8 mouse cellular contexts compared by ENCODE assay signal in genomic region chr9:20812537-20813271, GRCm38 (mm10). TPM values are rescaled to one million over a fixed set of nuclear protein-coding genes. Genes with fewer than 3 reads are reported as not detected.
DNase-seq lines count a peak whose midpoint lies in the region; ATAC-seq and TF ChIP-seq lines count a peak whose summit lies in the region.

No protein-coding gene starts in this region.

- no peak overlapping the region for H3K9ac ChIP-seq in midbrain, embryonic 11.5 days (ENCODE audit: low read length)
- H3K9ac ChIP-seq in midbrain, embryonic 15.5 days: no peak overlapping the region
- H3K9ac ChIP-seq in hindbrain, postnatal 0 days (replicated peaks; ENCODE audit: low read length): no peak overlapping the region
- no peak overlapping the region for H3K9ac ChIP-seq in midbrain, postnatal 0 days (replicated peaks; ENCODE audit: low read length, poor library complexity, severe bottlenecking)

- peak; percentile 92 for DNase-seq in midbrain, embryonic 11.5 days (ENCODE audit: low spot score, missing footprints)
- DNase-seq in adipocyte (ENCODE audit: low spot score): peak; percentile 74
- peak; percentile 63 for DNase-seq in forelimb bud, embryonic 11.5 days (ENCODE audit: low read depth, low spot score)
- DNase-seq in hindbrain, postnatal 0 days (ENCODE audit: low spot score): peak; percentile 37
- DNase-seq in midbrain, postnatal 0 days (ENCODE audit: low spot score): peak; percentile 15
- DNase-seq in left cerebral cortex, adult 18-20 months (ENCODE audit: low spot score in 2 of 2): no peak

- no peak overlapping the region for H3K4me2 ChIP-seq in midbrain, embryonic 11.5 days
- H3K4me2 ChIP-seq in midbrain, embryonic 15.5 days: no peak overlapping the region
- 0 out of 2 replicates have a peak overlapping the region, but pooled peaks have one; percentile 5 for H3K4me2 ChIP-seq in hindbrain, postnatal 0 days (ENCODE audit: low read depth, low read length)
- no peak overlapping the region for H3K4me2 ChIP-seq in midbrain, postnatal 0 days (ENCODE audit: low read depth, low read length, poor library complexity, severe bottlenecking)

- no peaks in the 10 kb centered on the region for H3K36me3 ChIP-seq in midbrain, embryonic 11.5 days (ENCODE audit: control insufficient read depth, insufficient read depth, low read length)
- H3K36me3 ChIP-seq in midbrain, embryonic 15.5 days (replicated peaks): no peaks in the 10 kb centered on the region
- H3K36me3 ChIP-seq in hindbrain, postnatal 0 days (ENCODE audit: insufficient read depth, low read length): no peaks in the 10 kb centered on the region
- no peaks in the 10 kb centered on the region for H3K36me3 ChIP-seq in midbrain, postnatal 0 days (ENCODE audit: insufficient read depth, low read length)

- TF ChIP-seq CTCF in hindbrain, postnatal 0 days (IDR thresholded peaks at IDR 0.05; ENCODE audit: low read depth): peak; percentile 42
- peak; percentile 40 for TF ChIP-seq CTCF in midbrain, postnatal 0 days (IDR thresholded peaks at IDR 0.05)

- 18% methylated on average over 19 of the region's 19 CpGs for WGBS in midbrain, embryonic 11.5 days
- WGBS in midbrain, embryonic 15.5 days: 21% methylated on average over 19 of the region's 19 CpGs
- 17% methylated on average over 17 of the region's 19 CpGs for WGBS in hindbrain, postnatal 0 days
- WGBS in midbrain, postnatal 0 days: 15% methylated on average over 19 of the region's 19 CpGs

- ATAC-seq in midbrain, embryonic 11.5 days (ENCODE audit: low FRiP score): peak; percentile 12; the same call in 1 of the 2 replicates
- no peak for ATAC-seq in midbrain, embryonic 15.5 days (replicated peaks)
- ATAC-seq in hindbrain, postnatal 0 days: peak; percentile 48
- no peak for ATAC-seq in midbrain, postnatal 0 days (ENCODE audit: low FRiP score)
- no peak for ATAC-seq in activated CD4-positive, CD25-positive, alpha-beta regulatory T cell, adult 4 months

- H3K4me3 ChIP-seq in midbrain, embryonic 11.5 days (ENCODE audit: low read depth, low read length): no peak overlapping the region
- no peak overlapping the region for H3K4me3 ChIP-seq in midbrain, embryonic 15.5 days
- H3K4me3 ChIP-seq in hindbrain, postnatal 0 days (ENCODE audit: low read length): no peak overlapping the region
- no peak overlapping the region for H3K4me3 ChIP-seq in midbrain, postnatal 0 days (ENCODE audit: low read depth, low read length)

- no peak overlapping the region for H3K27ac ChIP-seq in midbrain, embryonic 11.5 days (ENCODE audit: low read depth, low read length)
- H3K27ac ChIP-seq in midbrain, embryonic 15.5 days: no peak overlapping the region
- H3K27ac ChIP-seq in hindbrain, postnatal 0 days: no peak overlapping the region
- H3K27ac ChIP-seq in midbrain, postnatal 0 days (ENCODE audit: low read depth, low read length): no peak overlapping the region

- no peaks in the 10 kb centered on the region for H3K9me3 ChIP-seq in midbrain, embryonic 11.5 days (ENCODE audit: control insufficient read depth, low read length)
- H3K9me3 ChIP-seq in midbrain, embryonic 15.5 days: no peaks in the 10 kb centered on the region
- H3K9me3 ChIP-seq in hindbrain, postnatal 0 days (ENCODE audit: low read length): no peaks in the 10 kb centered on the region
- no peaks in the 10 kb centered on the region for H3K9me3 ChIP-seq in midbrain, postnatal 0 days (ENCODE audit: low read length)

- H3K4me1 ChIP-seq in midbrain, embryonic 11.5 days (ENCODE audit: control insufficient read depth, insufficient read depth, low read length): peaks cover 8% of the 10 kb centered on the region
- H3K4me1 ChIP-seq in midbrain, embryonic 15.5 days: peaks cover 7% of the 10 kb centered on the region
- peaks cover 3% of the 10 kb centered on the region; the same call in 1 of the 2 replicates for H3K4me1 ChIP-seq in hindbrain, postnatal 0 days (ENCODE audit: insufficient read depth, low read length)
- H3K4me1 ChIP-seq in midbrain, postnatal 0 days (ENCODE audit: insufficient read depth, low read length): 0 out of 2 replicates have a peak, but pooled peaks cover 3% of the 10 kb centered on the region

- no peaks in the 10 kb centered on the region; the same call in 1 of the 2 replicates for H3K27me3 ChIP-seq in midbrain, embryonic 11.5 days (ENCODE audit: control insufficient read depth, insufficient read depth, low read length)
- H3K27me3 ChIP-seq in midbrain, embryonic 15.5 days (replicated peaks): peaks cover 8% of the 10 kb centered on the region
- H3K27me3 ChIP-seq in hindbrain, postnatal 0 days (ENCODE audit: insufficient read depth, low read length): no peaks in the 10 kb centered on the region
- H3K27me3 ChIP-seq in midbrain, postnatal 0 days (ENCODE audit: insufficient read depth, low read length): peaks cover 8% of the 10 kb centered on the region; the same call in 1 of the 2 replicates

RNA-seq across cellular contexts. Expression of gene Col5a3, which starts 2.2 kb away (rescaled TPM):
- polyA plus RNA-seq in midbrain, embryonic 11.5 days (2014; fragmentation: Nextera tagmentation; extraction: Ambion mirVana): 0.38 and 0.43 TPM in 2 replicates
- polyA plus RNA-seq in midbrain, embryonic 15.5 days (2015; fragmentation: Nextera tagmentation; extraction: Ambion mirVana): 0.85 and 0.98 TPM in 2 replicates
- 3.3 and 4.0 TPM in 2 replicates for total RNA-seq in hindbrain, postnatal 0 days (2014; rRNA removed)
- polyA plus RNA-seq in hindbrain, postnatal 0 days (2015; fragmentation: Nextera tagmentation; extraction: Ambion mirVana): 1.1 and 1.5 TPM in 2 replicates
- 3.0 and 3.4 TPM in 2 replicates for total RNA-seq in midbrain, postnatal 0 days (2014; rRNA removed)
- polyA plus RNA-seq in midbrain, postnatal 0 days (2015; fragmentation: Nextera tagmentation; extraction: Ambion mirVana): 0.74 and 0.83 TPM in 2 replicates
- total RNA-seq in left cerebral cortex, adult 18-20 months (2021): 1 to 10 TPM; 1.7 to 1.8 TPM
- polyA plus RNA-seq in activated CD4-positive, CD25-positive, alpha-beta regulatory T cell, adult 4 months (2017; shearing (Covaris generic)): not detected

RNA-seq across cellular contexts. Expression of gene Rdh8, which starts 5.6 kb away (rescaled TPM):
- polyA plus RNA-seq in midbrain, embryonic 11.5 days (2014; fragmentation: Nextera tagmentation; extraction: Ambion mirVana): not detected in 2 replicates
- polyA plus RNA-seq in midbrain, embryonic 15.5 days (2015; fragmentation: Nextera tagmentation; extraction: Ambion mirVana): not detected in 2 replicates
- not detected in 2 replicates for total RNA-seq in hindbrain, postnatal 0 days (2014; rRNA removed)
- polyA plus RNA-seq in hindbrain, postnatal 0 days (2015; fragmentation: Nextera tagmentation; extraction: Ambion mirVana): not detected in 2 replicates
- total RNA-seq in midbrain, postnatal 0 days (2014; rRNA removed): not detected in 2 replicates
- polyA plus RNA-seq in midbrain, postnatal 0 days (2015; fragmentation: Nextera tagmentation; extraction: Ambion mirVana): not detected in 2 replicates
- not detected for total RNA-seq in left cerebral cortex, adult 18-20 months (2021)
- polyA plus RNA-seq in activated CD4-positive, CD25-positive, alpha-beta regulatory T cell, adult 4 months (2017; shearing (Covaris generic)): not detected

RNA-seq across cellular contexts. Expression of gene A230050P20Rik, which starts 55.7 kb away (rescaled TPM):
- 0.45 and 0.66 TPM in 2 replicates for polyA plus RNA-seq in midbrain, embryonic 11.5 days (2014; fragmentation: Nextera tagmentation; extraction: Ambion mirVana)
- polyA plus RNA-seq in midbrain, embryonic 15.5 days (2015; fragmentation: Nextera tagmentation; extraction: Ambion mirVana): 6.8 and 7.3 TPM in 2 replicates
- 22.8 and 26.0 TPM in 2 replicates for total RNA-seq in hindbrain, postnatal 0 days (2014; rRNA removed)
- polyA plus RNA-seq in hindbrain, postnatal 0 days (2015; fragmentation: Nextera tagmentation; extraction: Ambion mirVana): 32.7 and 34.1 TPM in 2 replicates
- 21.5 and 30.6 TPM in 2 replicates for total RNA-seq in midbrain, postnatal 0 days (2014; rRNA removed)
- polyA plus RNA-seq in midbrain, postnatal 0 days (2015; fragmentation: Nextera tagmentation; extraction: Ambion mirVana): 24.7 and 28.5 TPM in 2 replicates
- total RNA-seq in left cerebral cortex, adult 18-20 months (2021): 10 to 100 TPM; 68.5 to 85.5 TPM
- polyA plus RNA-seq in activated CD4-positive, CD25-positive, alpha-beta regulatory T cell, adult 4 months (2017; shearing (Covaris generic)): 10 to 100 TPM; 12.4 to 14.6 TPM

Comparison
In these comparisons a context has a peak if more than half of its experiments do, and no peak if none do; other contexts are left out.
1. ATAC-seq: peak in midbrain, embryonic 11.5 days (single experiment) and hindbrain, postnatal 0 days (single experiment); none in midbrain, embryonic 15.5 days (single experiment), midbrain, postnatal 0 days (single experiment) and activated CD4-positive, CD25-positive, alpha-beta regulatory T cell, adult 4 months (single experiment).
2. DNase-seq: peak in midbrain, embryonic 11.5 days (single experiment), adipocyte (single experiment), forelimb bud, embryonic 11.5 days (single experiment), hindbrain, postnatal 0 days (single experiment) and midbrain, postnatal 0 days (single experiment); none in left cerebral cortex, adult 18-20 months (0 of 2).